Mouse (Mus musculus) hindbrain, embryonic 10.5 days (tissue): ENCODE measurements at regions not wholly inside any gene's neighbourhood (a gene's known extent, or its start where the extent isn't known, plus 50 kb on each side); places are given as distances from the start of the nearest gene placed in this dataset.
A peak's percentile ranks its signal among the peaks of the same experiment; 100 is the strongest.

Source experiments
- DNase-seq: peaks from one replicate; pipeline ENCODE4 v3.0.0-alpha.2; 2017; ENCODE audit warnings: low spot score
- H3K27ac ChIP-seq: fragments of 300-500 bp; sonication (generic); 2 replicates; pipeline ENCODE4 v1.5.1; 2016; ENCODE audit warnings: mild to moderate bottlenecking, moderate library complexity
- H3K27me3 ChIP-seq: fragments of 300-500 bp; sonication (generic); 2 replicates; pipeline ENCODE4 v1.6.1; 2016; ENCODE audit warnings: mild to moderate bottlenecking; ENCODE audit not compliant: poor library complexity, insufficient read depth, severe bottlenecking
- H3K36me3 ChIP-seq: fragments of 300-500 bp; sonication (generic); 2 replicates; pipeline ENCODE4 v1.6.1; 2016; ENCODE audit warnings: mild to moderate bottlenecking, moderate library complexity
- H3K4me1 ChIP-seq: fragments of 300-500 bp; sonication (generic); replicated peaks from 2 replicates; pipeline ENCODE4 v1.6.1; 2016; ENCODE audit warnings: mild to moderate bottlenecking
- H3K4me3 ChIP-seq: fragments of 300-500 bp; sonication (generic); 2 replicates; pipeline ENCODE4 v1.5.1; 2016; ENCODE audit warnings: mild to moderate bottlenecking, moderate library complexity
- H3K9me3 ChIP-seq: fragments of 300-500 bp; sonication (generic); 2 replicates; pipeline ENCODE4 v1.6.1; 2016; ENCODE audit warnings: mild to moderate bottlenecking, moderate library complexity
- WGBS: fragments of 180-500 bp; shearing (Covaris S2); methylation state at CpG from one replicate; pipeline ENCODE4 v1.1.7; 2016; 5-methylcytosine and 5-hydroxymethylcytosine counted together

DNA sequence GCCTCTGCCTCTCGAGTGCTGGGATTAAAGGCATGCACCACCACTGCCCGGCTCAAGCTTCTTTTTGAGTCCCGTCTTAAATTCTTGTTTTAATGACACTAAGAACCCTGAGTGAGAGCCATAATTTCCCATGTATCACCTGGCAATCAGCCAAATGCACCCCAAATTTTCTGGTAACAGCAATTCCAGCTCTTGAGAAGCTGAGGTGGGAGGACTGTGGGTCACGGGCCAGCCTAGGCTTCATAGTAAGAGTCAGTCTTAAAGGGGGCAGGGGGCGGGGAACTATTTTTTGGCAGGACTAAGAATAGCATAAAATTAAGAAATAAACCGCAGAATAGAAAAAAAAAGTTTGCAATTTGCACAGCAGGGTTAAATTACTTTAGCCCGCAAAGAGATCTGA lies 214.9 kb upstream of the Amigo2 start:
- DNase-seq: no peak
- H3K27me3 ChIP-seq: no peaks in the 10 kb centered on the region
- H3K27ac ChIP-seq: no peak overlapping the region
- no peaks in the 10 kb centered on the region for H3K4me1 ChIP-seq
- H3K9me3 ChIP-seq: no peaks in the 10 kb centered on the region
- 91% methylated on average over 7 of the region's 7 CpGs for WGBS
- H3K36me3 ChIP-seq: no peaks in the 10 kb centered on the region
- H3K4me3 ChIP-seq: no peak overlapping the region

DNA sequence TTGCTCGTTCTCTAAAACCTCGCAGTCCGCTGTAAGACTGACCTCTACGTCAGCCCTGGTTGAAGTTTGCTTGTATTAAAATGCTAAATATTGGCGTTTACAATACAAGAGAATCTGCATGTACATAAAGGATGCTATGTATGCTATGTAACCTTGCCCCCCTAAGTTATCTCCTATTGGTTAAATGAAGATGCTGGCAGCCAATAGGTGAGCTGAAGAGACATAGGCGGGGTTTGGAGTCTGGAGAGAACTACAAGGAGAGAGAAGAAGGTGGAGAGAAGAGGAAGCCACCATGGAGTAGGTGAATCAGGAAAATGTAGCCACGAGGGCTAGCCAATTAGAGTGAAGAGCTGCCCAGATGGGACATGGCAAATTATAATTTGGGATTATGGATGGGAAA lies 214.0 kb upstream of the Amigo2 start:
- H3K4me3 ChIP-seq: no peak overlapping the region
- no peaks in the 10 kb centered on the region for H3K9me3 ChIP-seq
- no peaks in the 10 kb centered on the region for H3K4me1 ChIP-seq
- WGBS: 73% methylated on average over 7 of the region's 7 CpGs
- no peaks in the 10 kb centered on the region for H3K36me3 ChIP-seq
- no peaks in the 10 kb centered on the region for H3K27me3 ChIP-seq
- no peak overlapping the region for H3K27ac ChIP-seq
- DNase-seq: no peak

DNA sequence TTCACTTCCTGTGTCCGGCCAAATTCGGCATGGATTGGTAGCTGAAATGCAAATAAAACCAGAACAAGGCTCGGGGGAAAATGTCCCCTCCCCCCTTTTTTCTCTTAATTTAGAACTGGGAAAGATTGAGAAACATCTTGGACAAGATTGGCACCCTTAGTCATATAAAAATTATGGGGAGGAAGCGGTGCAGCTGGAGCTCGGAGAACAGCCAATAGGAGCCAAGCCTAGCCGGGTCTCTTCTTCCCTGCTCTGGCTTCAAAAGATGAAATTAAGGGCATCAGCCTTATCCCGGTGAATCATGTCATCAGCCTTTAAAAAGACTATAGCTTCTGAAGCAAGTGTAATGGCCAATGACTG lies 213.3 kb upstream of the Amigo2 start:
- no peaks in the 10 kb centered on the region for H3K4me1 ChIP-seq
- H3K27me3 ChIP-seq: no peaks in the 10 kb centered on the region
- H3K36me3 ChIP-seq: no peaks in the 10 kb centered on the region
- no peak overlapping the region for H3K27ac ChIP-seq
- WGBS: 91% methylated on average over 7 of the region's 7 CpGs
- H3K4me3 ChIP-seq: no peak overlapping the region
- no peak for DNase-seq
- no peaks in the 10 kb centered on the region for H3K9me3 ChIP-seq

DNA sequence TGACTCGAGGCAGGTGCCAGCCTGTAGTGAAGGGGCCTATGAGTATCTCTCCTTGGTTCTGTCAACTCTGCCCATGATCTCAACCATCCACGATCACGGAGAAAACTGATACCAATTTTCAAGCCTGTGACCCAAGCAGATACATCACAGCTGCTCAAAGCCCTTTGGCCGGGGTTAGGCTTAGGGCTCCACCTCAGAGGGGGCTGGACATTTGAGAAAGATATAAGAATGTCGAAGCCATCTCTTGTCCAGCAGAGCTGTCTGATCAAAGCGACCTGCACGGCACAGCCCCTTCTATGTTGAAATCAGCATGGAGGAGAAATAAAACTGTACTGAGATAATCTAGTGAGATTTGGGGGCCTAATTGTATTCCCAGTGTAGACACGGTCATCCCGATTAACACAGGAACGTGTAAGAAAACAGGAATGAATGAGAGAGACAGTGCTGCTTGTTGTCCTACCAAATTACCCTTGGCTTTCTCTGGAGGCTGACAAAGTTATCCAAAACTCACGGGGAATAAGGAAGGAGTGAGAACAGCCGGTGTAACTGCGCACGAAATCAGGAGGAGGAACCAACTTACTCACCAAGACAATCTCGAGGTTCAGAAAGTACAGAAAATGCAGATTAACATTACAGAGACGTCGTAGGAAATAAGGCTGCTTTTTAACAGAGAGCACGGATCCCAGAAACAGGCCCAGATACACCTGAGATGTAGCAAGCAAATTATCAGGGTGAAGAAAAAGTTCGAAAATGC lies 212.7 kb upstream of the Amigo2 start:
- Histone ChIP-seq H3K27me3 (no peaks in the 10 kb centered on the region), H3K4me3 (no peak overlapping the region), H3K36me3 (no peaks in the 10 kb centered on the region), H3K4me1 (no peaks in the 10 kb centered on the region), H3K9me3 (no peaks in the 10 kb centered on the region), H3K27ac (no peak overlapping the region)
- WGBS: 90% methylated on average over 19 of the region's 19 CpGs
- DNase-seq: no peak

DNA sequence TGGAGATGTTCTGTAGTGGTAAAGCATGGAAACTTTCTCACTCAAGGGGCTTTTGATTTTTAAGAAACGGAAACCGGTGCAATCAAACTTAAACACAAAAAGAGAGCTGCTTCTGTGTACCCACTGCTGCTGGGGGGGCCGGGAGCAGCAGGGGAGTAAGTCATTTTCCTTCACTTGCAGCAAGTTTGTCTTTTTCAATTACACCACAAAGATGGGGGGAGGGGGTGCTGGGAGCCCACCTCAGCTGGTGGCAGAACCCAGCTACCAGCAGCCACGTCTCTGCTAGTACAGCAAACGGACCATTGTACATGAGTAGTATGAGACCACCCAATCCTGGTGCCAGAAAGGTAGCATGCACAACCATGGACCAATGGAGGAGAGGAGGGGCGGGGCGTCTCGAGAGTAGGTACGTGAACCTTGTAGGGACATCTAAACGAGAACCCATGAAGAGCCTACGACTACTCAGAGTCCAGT lies 211.7 kb upstream of the Amigo2 start:
- Histone ChIP-seq H3K4me1 (no peaks in the 10 kb centered on the region), H3K27me3 (no peaks in the 10 kb centered on the region), H3K9me3 (no peaks in the 10 kb centered on the region), H3K27ac (no peak overlapping the region), H3K36me3 (no peaks in the 10 kb centered on the region), H3K4me3 (no peak overlapping the region)
- 72% methylated on average over 11 of the region's 11 CpGs for WGBS
- no peak for DNase-seq

DNA sequence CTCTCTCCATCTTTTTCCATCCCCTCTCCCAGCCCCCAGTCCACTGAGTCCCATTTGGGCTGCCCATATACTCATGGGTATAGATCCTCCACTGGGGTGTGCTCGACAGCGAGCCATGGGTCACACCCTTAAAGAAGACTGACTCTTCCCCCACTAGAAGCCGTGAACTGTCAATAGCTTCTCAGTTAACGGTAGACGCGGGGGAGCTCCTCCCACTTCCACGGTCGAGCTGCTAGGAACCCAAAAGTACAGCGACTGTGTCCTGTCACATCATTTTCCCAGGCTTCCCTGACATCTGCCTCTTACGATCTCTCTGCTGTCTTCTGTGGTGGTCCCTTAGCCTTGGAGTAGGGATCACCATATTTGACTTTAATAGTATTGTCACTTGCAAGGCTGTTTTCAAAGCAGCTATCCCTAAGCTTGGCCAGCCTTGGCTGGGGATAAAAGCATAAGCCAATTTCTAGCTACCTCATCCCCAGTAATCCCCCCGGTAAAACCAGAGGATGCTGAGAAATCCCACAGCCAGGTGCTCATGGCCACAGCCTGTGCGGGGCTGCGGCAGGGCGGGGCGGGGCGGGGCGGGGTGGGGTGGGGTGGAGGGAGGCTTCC lies 211.2 kb upstream of the Amigo2 start:
- no peak for DNase-seq
- no peaks in the 10 kb centered on the region for H3K36me3 ChIP-seq
- no peaks in the 10 kb centered on the region for H3K9me3 ChIP-seq
- WGBS: 43% methylated on average over 17 of the region's 17 CpGs
- H3K27ac ChIP-seq: no peak overlapping the region
- H3K4me1 ChIP-seq: no peaks in the 10 kb centered on the region
- H3K27me3 ChIP-seq: no peaks in the 10 kb centered on the region
- no peak overlapping the region for H3K4me3 ChIP-seq

DNA sequence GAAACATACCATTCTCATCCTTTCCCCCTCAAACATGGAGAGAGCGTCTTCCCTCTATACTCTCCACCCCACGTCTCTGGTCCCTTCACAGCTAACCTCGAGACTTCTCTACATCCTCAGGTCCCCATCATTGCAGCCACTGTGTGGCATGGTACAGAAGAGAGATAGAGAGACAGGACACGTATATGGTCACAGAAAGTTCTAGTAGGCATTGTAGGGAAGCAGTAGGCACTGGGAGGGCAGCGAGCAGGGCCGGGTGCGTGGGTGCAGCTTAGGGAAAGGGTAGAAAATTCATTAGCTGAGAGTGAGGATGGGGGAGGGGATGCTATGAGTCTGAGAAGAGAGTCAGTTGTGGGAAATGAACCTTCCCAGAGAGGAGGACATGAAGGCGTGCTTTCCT lies 210.4 kb upstream of the Amigo2 start:
- H3K36me3 ChIP-seq: no peaks in the 10 kb centered on the region
- no peak overlapping the region for H3K27ac ChIP-seq
- H3K9me3 ChIP-seq: no peaks in the 10 kb centered on the region
- H3K27me3 ChIP-seq: no peaks in the 10 kb centered on the region
- WGBS: 85% methylated on average over 8 of the region's 8 CpGs
- no peak overlapping the region for H3K4me3 ChIP-seq
- no peak for DNase-seq
- no peaks in the 10 kb centered on the region for H3K4me1 ChIP-seq

DNA sequence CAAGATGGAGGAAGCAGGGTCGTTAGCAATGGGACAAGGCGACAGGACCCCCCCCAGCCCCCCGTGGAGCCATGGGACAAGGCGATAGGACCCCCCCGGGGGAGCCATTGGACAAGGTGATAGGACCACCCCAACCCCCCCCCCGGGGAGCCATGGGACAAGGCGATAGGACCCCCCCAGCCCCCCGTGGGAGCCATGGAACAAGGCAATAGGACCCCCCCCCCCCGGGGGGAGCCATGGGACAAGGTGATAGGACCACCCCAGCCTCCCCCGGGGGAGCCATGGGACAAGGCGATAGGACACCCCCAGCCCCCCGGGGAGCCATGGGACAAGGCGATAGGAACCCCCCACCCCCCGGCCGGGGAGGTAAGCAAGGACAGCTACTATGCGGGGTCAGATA lies 209.9 kb upstream of the Amigo2 start:
- no peak for DNase-seq
- WGBS: 92% methylated on average over 16 of the region's 16 CpGs
- no peaks in the 10 kb centered on the region for H3K9me3 ChIP-seq

DNA sequence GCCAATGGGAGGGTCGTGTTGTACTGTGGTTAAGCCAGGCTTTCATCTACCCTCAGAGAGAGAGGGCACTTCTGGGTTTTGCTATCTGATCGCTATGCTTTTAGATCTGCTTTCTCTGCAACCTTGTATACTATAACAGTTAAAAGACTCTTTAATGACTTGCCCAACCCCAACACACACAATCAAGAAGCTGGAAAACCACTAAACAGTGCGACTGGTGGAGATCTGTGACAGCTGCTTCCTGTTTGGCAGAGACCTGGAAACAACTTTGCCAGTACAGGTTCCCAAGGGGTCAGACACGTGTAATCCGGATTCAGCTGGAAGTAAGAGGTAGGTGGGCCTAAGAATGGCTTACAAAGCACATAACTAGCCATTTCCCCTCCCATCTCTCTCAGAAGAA lies 208.6 kb upstream of the Amigo2 start:
- 75% methylated on average over 5 of the region's 5 CpGs for WGBS
- Histone ChIP-seq H3K4me1 (no peaks in the 10 kb centered on the region), H3K27ac (no peak overlapping the region), H3K27me3 (no peaks in the 10 kb centered on the region), H3K36me3 (no peaks in the 10 kb centered on the region), H3K4me3 (no peak overlapping the region), H3K9me3 (no peaks in the 10 kb centered on the region)
- DNase-seq: no peak

More for the DNA sequence above, 209.9 kb upstream of the Amigo2 start:
- Histone ChIP-seq H3K4me1 (no peaks in the 10 kb centered on the region), H3K27ac (no peak overlapping the region), H3K36me3 (no peaks in the 10 kb centered on the region), H3K27me3 (no peaks in the 10 kb centered on the region), H3K4me3 (no peak overlapping the region)

DNA sequence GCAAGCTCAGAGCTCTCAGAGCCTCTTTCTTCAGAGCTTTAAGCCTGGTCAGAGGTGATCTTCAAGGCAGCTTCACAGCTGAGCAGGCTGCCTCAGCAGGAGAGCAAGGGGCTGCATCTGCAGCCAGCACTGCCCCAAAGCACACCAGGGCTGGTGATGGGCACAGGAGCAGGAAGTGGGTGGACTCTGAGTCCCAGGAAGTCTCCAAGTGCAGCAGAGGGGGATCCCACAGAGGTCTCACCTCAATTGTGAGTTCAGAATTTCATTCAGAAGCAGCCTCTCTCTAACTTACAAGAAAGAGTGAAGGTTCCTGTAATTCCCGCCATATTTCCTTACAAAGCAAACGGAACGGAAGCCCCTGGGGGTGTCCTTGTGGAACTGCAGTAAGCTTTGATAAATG lies 202.6 kb upstream of the Amigo2 start:
- Histone ChIP-seq H3K36me3 (no peaks in the 10 kb centered on the region), H3K9me3 (no peaks in the 10 kb centered on the region), H3K27me3 (no peaks in the 10 kb centered on the region), H3K27ac (no peak overlapping the region), H3K4me3 (no peak overlapping the region), H3K4me1 (peaks cover 18% of the 10 kb centered on the region)
- 85% methylated on average over 3 of the region's 3 CpGs for WGBS
- no peak for DNase-seq

DNA sequence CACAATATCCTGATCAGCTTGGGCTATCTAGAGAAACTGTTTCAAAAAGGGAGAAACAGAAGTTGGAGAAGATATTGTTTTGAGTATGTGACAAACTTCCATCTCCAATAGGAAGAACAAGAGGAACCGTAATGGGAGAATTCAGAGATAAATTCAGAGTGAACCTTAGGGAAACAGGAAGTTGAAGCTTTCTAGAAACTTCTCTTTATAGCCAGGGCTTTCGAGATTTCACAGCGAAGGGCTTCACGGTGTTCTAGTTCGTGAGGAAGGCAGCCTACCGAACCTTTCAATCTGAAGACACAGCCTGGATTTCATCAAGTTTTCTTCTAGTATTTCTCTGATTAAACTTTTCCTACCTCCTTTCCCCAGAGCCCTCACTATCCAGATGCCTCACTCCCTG lies 201.9 kb upstream of the Amigo2 start:
- Histone ChIP-seq H3K36me3 (no peaks in the 10 kb centered on the region), H3K27ac (no peak overlapping the region), H3K27me3 (no peaks in the 10 kb centered on the region), H3K9me3 (no peaks in the 10 kb centered on the region), H3K4me3 (no peak overlapping the region), H3K4me1 (peaks cover 18% of the 10 kb centered on the region)
- DNase-seq: no peak
- WGBS: 92% methylated on average over 6 of the region's 6 CpGs

DNA sequence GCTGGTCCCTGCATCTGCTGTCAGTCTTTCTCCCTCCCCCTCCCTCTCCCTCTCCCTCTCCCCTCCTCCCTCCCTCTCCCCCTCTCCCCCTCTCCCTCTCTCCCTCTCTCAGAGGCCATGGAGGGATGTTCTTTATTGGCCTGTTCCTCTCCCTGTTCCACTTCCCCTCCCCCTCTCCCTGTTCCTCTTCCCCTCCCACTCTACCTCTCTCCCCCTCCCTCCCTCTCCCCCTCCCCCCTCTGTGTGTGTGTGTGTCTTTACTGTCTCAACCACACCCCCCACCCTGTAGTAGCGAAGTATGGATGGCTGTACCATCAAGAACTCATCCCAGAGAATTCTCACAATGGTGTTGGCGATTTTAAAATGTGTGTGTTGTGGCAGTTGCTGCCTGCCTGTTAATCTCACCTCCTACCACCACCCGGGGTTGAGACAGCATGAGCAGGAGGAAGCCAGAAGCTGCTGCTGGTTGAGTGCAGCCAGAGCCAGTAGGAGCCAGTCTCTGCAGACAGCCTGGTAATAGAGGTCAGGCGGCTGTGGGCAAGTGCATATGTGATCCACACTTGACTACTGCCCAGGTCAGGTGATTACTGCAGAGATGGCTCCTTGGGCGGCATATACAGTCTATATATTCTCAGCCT lies 201.3 kb upstream of the Amigo2 start:
- H3K36me3 ChIP-seq: no peaks in the 10 kb centered on the region
- no peak for DNase-seq
- no peaks in the 10 kb centered on the region for H3K27me3 ChIP-seq
- no peak overlapping the region for H3K27ac ChIP-seq
- 72% methylated on average over 5 of the region's 5 CpGs for WGBS
- H3K9me3 ChIP-seq: no peaks in the 10 kb centered on the region
- H3K4me1 ChIP-seq: peaks cover 18% of the 10 kb centered on the region
- no peak overlapping the region for H3K4me3 ChIP-seq

DNA sequence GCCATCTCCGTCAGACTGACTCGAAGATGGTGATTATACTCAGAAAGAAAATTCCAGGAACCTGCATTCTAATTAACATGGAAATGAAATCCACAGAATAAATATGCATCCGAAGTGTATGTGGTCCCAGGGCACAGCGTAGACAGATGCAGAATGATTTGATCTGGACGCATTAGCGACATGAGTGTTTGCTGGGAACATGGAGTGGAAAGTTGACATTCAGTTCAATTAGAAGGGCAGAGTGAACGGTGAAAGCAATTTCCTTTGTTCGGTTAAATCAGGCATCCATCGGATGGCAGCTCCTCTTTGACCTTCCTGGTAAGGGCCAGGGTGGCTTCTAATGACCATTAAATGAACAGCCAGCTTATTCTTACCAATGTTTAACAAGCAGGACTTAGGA lies 199.1 kb upstream of the Amigo2 start:
- Histone ChIP-seq H3K9me3 (no peaks in the 10 kb centered on the region), H3K27me3 (no peaks in the 10 kb centered on the region), H3K36me3 (no peaks in the 10 kb centered on the region), H3K27ac (peak overlapping the region; percentile 43), H3K4me1 (peaks cover 18% of the 10 kb centered on the region), H3K4me3 (no peak overlapping the region)
- DNase-seq: no peak
- WGBS: 70% methylated on average over 9 of the region's 9 CpGs
